Mouse (Mus musculus): ENCODE results near the gene Anapc16. TPM values are rescaled to one million over a fixed set of nuclear protein-coding genes. Genes with fewer than 3 reads are reported as not detected.

Anapc16 gene
- polyA plus RNA-seq, 1 experiment from 2014 or later: 84.7 TPM

Other genes starting within 250 kb of the Anapc16 start
- gene Dnajb12, start 123.6 kb downstream of the Anapc16 start, polyA plus RNA-seq (2016; fragmentation: Nextera tagmentation; extraction: Ambion mirVana): 31.4 and 32.8 TPM in 2 replicates
- 23.9 and 25.7 TPM in 2 replicates for gene Ddit4, start 51.3 kb downstream of the Anapc16 start, polyA plus RNA-seq (2016; fragmentation: Nextera tagmentation; extraction: Ambion mirVana)
- 33.2 and 33.8 TPM in 2 replicates for gene Ascc1, start 330 bp downstream of the Anapc16 start, polyA plus RNA-seq (2016; fragmentation: Nextera tagmentation; extraction: Ambion mirVana)
- gene Spock2, start 103.1 kb upstream of the Anapc16 start, polyA plus RNA-seq (2016; fragmentation: Nextera tagmentation; extraction: Ambion mirVana): 2.2 and 2.3 TPM in 2 replicates
- gene Chst3, start 216.1 kb upstream of the Anapc16 start, polyA plus RNA-seq (2016; fragmentation: Nextera tagmentation; extraction: Ambion mirVana): 0.69 and 0.72 TPM in 2 replicates

Measured in heart, embryonic 12.5 days (tissue).